Mouse (Mus musculus) intestine, postnatal 0 days (tissue): Measurements from ENCODE around the gene Ercc4. TPM values are rescaled to one million over a fixed set of nuclear protein-coding genes. Genes with fewer than 3 reads are reported as not detected.
A peak's percentile ranks its signal among the peaks of the same experiment; 100 is the strongest.

Experiments
- ATAC-seq: fragments of 200-750 bp; cut with Nextera tagmentation; 2 replicates; pipeline ENCODE4 v1.8.0; 2017; ENCODE audit warnings: mild to moderate bottlenecking, moderate TSS enrichment, moderate library complexity
- H3K27ac ChIP-seq: fragments of 300-500 bp; sonication (generic); 2 replicates; pipeline ENCODE4 v1.5.1; 2014; ENCODE audit warnings: mild to moderate bottlenecking, low read depth, low read length, moderate library complexity
- H3K27me3 ChIP-seq: fragments of 300-500 bp; sonication (generic); replicated peaks from 2 replicates; pipeline ENCODE4 v1.6.1; 2014; ENCODE audit warnings: low read length, mixed read lengths; ENCODE audit not compliant: control insufficient read depth, insufficient read depth
- H3K36me3 ChIP-seq: fragments of 300-500 bp; sonication (generic); 2 replicates; pipeline ENCODE4 v1.6.1; 2014; ENCODE audit warnings: mild to moderate bottlenecking, moderate library complexity; ENCODE audit not compliant: control insufficient read depth, insufficient read depth
- H3K4me1 ChIP-seq: fragments of 300-500 bp; sonication (generic); replicated peaks from 2 replicates; pipeline ENCODE4 v1.6.1; 2014; ENCODE audit warnings: antibody characterized with exemption, low read length, mixed read lengths; ENCODE audit not compliant: control insufficient read depth, insufficient read depth
- H3K4me2 ChIP-seq: fragments of 300-500 bp; sonication (generic); replicated peaks from 2 replicates; pipeline ENCODE4 v1.6.1; 2014; ENCODE audit warnings: low read depth, mild to moderate bottlenecking, moderate library complexity
- H3K4me3 ChIP-seq: fragments of 300-500 bp; sonication (generic); 2 replicates; pipeline ENCODE4 v1.5.1; 2014; ENCODE audit warnings: low read depth, low read length
- H3K9ac ChIP-seq: fragments of 300-500 bp; sonication (generic); 2 replicates; pipeline ENCODE4 v1.6.1; 2014; ENCODE audit warnings: mild to moderate bottlenecking, low read depth, low read length
- H3K9me3 ChIP-seq: fragments of 300-500 bp; sonication (generic); 2 replicates; pipeline ENCODE4 v1.6.1; 2016; ENCODE audit warnings: mixed run types; ENCODE audit not compliant: control insufficient read depth
- CTCF ChIP-seq: sonication (generic); IDR thresholded peaks from 2 replicates; pipeline ENCODE4 v1.5.1; 2016; ENCODE audit warnings: low read depth, mild to moderate bottlenecking, control low read depth, antibody characterized with exemption, moderate library complexity
- WGBS: fragments of 180-500 bp; shearing (Covaris S2); extraction: QIAGEN DNeasy Blood & Tissue Kit; methylation state at CpG from one replicate; pipeline ENCODE4 v1.1.7; 2014; 5-methylcytosine and 5-hydroxymethylcytosine counted together
- polyA plus RNA-seq: library from polyadenylated mRNA; unstranded; fragments of >200 nt; fragmentation: Nextera tagmentation; extraction: Ambion mirVana; gene quantifications from 2 replicates; pipeline ENCODE4 v1.2.1, GENCODE M21; 2015

Gene Ercc4
- polyA plus RNA-seq, 1 experiment from 2014 or later = 4.5 TPM

DNA sequence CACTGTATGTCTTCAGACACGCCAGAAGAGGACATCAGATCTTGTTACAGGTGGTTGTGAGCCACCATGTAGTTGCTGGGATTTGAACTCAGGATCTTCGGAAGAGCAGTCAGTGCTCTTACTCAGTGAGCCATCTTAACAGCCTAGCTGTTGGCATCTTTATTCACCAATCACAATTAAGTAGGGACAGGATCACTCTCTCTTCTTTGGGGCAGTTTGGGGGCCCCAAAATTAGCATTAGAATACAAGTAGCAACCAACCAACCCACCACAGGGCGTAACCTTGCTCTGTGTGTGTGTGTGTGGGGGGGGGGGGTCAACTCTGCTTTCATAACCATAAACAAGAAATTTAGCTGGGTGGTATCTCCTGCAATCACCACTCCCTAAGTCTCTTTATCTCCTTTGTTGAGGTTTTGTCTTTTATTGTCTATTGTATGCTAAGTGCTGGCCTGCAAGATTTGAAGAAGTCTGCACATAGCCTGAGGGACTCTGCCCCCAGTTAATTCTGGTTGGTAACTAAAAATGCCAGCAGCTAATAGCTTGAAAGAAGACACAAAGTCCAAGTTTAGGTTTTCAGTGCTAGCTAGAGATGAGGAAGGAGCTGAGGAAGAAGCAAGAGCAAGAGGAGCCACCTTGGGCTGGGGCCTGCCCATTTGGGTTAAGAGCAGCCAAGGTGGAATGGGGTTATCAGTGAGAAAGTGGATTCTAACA, 10.3 kb downstream of the Ercc4 start:
- WGBS = 97% methylated on average over 3 of the region's 3 CpGs
- no peak overlapping the region for H3K9ac ChIP-seq
- peaks cover 54% of the 10 kb centered on the region for H3K36me3 ChIP-seq
- no peaks in the 10 kb centered on the region for H3K4me1 ChIP-seq
- H3K4me3 ChIP-seq = no peak overlapping the region
- no peak for ATAC-seq
- TF ChIP-seq CTCF = no peak
- no peaks in the 10 kb centered on the region for H3K27me3 ChIP-seq
- H3K9me3 ChIP-seq = no peaks in the 10 kb centered on the region
- no peak overlapping the region for H3K27ac ChIP-seq
- H3K4me2 ChIP-seq = no peak overlapping the region

DNA sequence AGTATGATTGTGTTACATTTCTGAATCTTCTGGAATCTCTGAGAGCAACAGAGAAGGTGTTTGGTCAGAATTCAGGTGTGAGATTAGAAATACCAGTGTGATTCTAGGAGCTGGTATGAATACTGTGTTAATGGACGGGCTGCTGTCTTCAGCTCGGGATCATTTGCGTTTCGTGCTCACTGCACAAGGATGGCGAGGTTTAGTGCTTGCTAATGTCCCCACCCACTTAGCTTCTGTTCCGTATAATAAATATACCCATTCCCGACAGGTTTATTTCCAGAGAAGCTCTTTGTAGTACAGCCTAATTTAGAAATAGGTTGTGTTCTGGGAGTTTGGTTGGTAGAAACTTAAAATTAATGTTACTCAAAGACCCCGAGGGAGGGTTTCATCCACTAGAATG, 15.9 kb downstream of the Ercc4 start:
- H3K36me3 ChIP-seq = peaks cover 88% of the 10 kb centered on the region

DNA sequence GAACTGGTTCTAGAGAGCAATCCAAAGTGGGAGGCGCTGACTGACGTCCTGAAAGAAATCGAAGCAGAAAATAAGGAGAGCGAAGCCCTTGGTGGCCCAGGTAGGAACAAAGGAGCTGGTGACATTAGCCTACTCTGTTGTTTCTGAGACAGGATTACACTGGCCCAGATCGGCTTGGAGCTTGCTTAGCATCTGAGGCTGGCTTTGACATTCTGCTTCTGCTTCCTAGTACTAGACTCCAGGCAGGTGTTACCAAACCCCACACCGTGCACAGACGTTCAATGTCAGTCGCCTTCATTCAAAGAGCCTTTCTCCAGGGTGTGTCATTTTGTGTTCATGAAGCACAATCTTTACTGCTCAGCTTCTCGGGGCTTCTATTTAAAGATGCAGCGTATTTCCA, 18.1 kb downstream of the Ercc4 start:
- Histone ChIP-seq H3K9ac (no peak overlapping the region), H3K27me3 (no peaks in the 10 kb centered on the region), H3K4me1 (no peaks in the 10 kb centered on the region), H3K4me2 (no peak overlapping the region), H3K36me3 (peaks cover 84% of the 10 kb centered on the region), H3K9me3 (no peaks in the 10 kb centered on the region), H3K4me3 (no peak overlapping the region), H3K27ac (no peak overlapping the region)
- 96% methylated on average over 10 of the region's 10 CpGs for WGBS
- no peak for ATAC-seq
- no peak for TF ChIP-seq CTCF

More for the DNA sequence above, 15.9 kb downstream of the Ercc4 start:
- H3K27me3 ChIP-seq = no peaks in the 10 kb centered on the region
- no peak overlapping the region for H3K9ac ChIP-seq
- ATAC-seq = no peak
- no peak overlapping the region for H3K27ac ChIP-seq
- 89% methylated on average over 8 of the region's 8 CpGs for WGBS
- no peak for TF ChIP-seq CTCF
- no peaks in the 10 kb centered on the region for H3K4me1 ChIP-seq
- H3K4me3 ChIP-seq = no peak overlapping the region
- no peak overlapping the region for H3K4me2 ChIP-seq
- no peaks in the 10 kb centered on the region for H3K9me3 ChIP-seq

DNA sequence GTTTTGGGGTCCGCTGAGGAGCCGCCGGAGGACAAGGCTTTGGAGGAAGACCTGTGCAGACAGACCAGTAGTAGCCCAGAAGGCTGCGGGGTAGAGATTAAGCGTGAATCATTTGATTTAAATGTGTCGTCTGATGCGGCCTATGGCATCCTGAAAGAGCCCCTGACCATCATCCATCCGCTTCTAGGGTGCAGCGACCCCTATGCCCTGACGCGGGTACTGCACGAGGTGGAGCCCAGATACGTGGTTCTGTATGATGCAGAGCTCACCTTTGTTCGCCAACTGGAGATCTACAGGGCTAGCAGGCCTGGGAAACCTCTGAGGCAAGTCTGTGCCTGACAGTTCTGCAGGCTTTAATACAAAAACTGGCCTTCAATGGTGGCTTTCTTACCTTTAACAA, 20.9 kb downstream of the Ercc4 start:
- ATAC-seq = no peak
- peak; percentile 80 for TF ChIP-seq CTCF
- peaks cover 70% of the 10 kb centered on the region for H3K36me3 ChIP-seq
- H3K27me3 ChIP-seq = no peaks in the 10 kb centered on the region
- H3K27ac ChIP-seq = no peak overlapping the region
- no peak overlapping the region for H3K4me3 ChIP-seq
- no peak overlapping the region for H3K9ac ChIP-seq
- WGBS = 53% methylated on average over 14 of the region's 14 CpGs
- H3K4me1 ChIP-seq = no peaks in the 10 kb centered on the region
- no peak overlapping the region for H3K4me2 ChIP-seq
- no peaks in the 10 kb centered on the region for H3K9me3 ChIP-seq

DNA sequence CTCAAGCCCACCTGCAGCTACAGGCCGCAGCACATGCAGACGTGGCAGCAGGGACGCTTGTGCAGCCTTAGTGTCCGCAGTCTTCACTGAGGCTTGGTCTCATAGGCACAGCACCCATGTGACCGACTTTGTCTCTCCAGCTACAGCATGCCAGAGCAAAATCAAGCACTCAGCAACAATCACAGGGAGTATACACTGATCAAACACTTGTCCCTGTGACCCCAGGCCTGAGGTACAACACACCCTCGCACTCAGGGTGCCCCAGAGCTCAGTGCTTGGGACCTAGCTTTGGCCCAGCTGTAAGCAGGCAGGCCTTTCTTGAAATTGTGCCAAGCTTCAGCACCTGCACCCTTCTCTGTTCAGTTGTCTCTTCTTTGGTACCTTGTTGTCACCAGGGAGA, 31.7 kb downstream of the Ercc4 start:
- Histone ChIP-seq H3K4me3 (no peak overlapping the region), H3K36me3 (peaks cover 33% of the 10 kb centered on the region), H3K27me3 (no peaks in the 10 kb centered on the region), H3K4me1 (no peaks in the 10 kb centered on the region), H3K9ac (no peak overlapping the region), H3K27ac (no peak overlapping the region), H3K9me3 (no peaks in the 10 kb centered on the region), H3K4me2 (no peak overlapping the region)
- 91% methylated on average over 6 of the region's 6 CpGs for WGBS
- no peak for TF ChIP-seq CTCF
- ATAC-seq = no peak; the same call in 1 of the 2 replicates

DNA sequence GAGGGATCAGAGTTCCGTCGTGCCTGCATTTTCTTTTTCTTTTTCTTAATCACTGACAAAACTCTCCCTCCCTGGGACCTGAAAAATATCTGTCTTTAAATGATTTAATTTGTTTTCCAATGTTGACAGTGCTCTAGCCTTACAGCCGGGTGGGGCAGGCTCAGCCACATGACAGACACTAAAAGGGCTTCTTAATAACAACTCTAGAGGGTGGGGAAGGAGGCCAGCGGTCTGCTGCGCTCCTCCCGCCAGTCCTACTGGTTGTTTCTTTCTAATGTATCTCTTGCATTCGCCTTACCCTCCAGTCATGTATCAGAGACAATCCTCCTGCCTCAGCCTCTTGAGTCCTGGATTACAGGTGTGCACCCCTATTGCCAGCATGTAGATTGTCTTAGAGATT, 34.4 kb downstream of the Ercc4 start:
- TF ChIP-seq CTCF = no peak
- Histone ChIP-seq H3K9ac (no peak overlapping the region), H3K9me3 (no peaks in the 10 kb centered on the region), H3K36me3 (peaks cover 59% of the 10 kb centered on the region), H3K4me3 (no peak overlapping the region), H3K4me2 (no peak overlapping the region), H3K4me1 (no peaks in the 10 kb centered on the region), H3K27ac (no peak overlapping the region), H3K27me3 (no peaks in the 10 kb centered on the region)
- ATAC-seq = no peak
- 69% methylated on average over 7 of the region's 7 CpGs for WGBS
